In genomic region chr19:41441446-41441845, GRCm38 (mm10) we compare ENCODE assay signal across 19 mouse cellular contexts. TPM values are rescaled to one million over a fixed set of nuclear protein-coding genes. Genes with fewer than 3 reads are reported as not detected.
DNase-seq lines count a peak whose midpoint lies in the region; ATAC-seq lines count a peak whose summit lies in the region.
"Had no signal": no experiment of that assay in that cellular context is flagged by ENCODE, and none has a peak within 500 bp of the region (broad histone marks: within the 10 kb centered on the region; RNA-seq: fewer than 3 reads in every experiment).

No protein-coding gene starts in this region.

- H3K4me2 ChIP-seq in neural tube, embryonic 15.5 days = 0 out of 2 replicates have a peak overlapping the region, but pooled peaks have one; percentile 59

- H3K27me3 ChIP-seq in neural tube, embryonic 15.5 days (replicated peaks) = peaks cover 5% of the 10 kb centered on the region
- H3K27me3 ChIP-seq in heart, embryonic 10.5 days (ENCODE audit: insufficient read depth, poor library complexity, severe bottlenecking) = peaks cover 17% of the 10 kb centered on the region; the same call in 1 of the 2 replicates

- H3K27ac ChIP-seq in neural tube, embryonic 15.5 days (replicated peaks) = no peak overlapping the region
- H3K27ac ChIP-seq in heart, embryonic 10.5 days = no peak overlapping the region
- H3K27ac ChIP-seq: forebrain, embryonic 10.5 days; forebrain, embryonic 13.5 days; gastrocnemius, adult 2 months; heart, embryonic 13.5 days; hindbrain, embryonic 12.5 days; hindbrain, embryonic 15.5 days had no signal

- peaks cover 7% of the 10 kb centered on the region for H3K4me1 ChIP-seq in neural tube, embryonic 15.5 days
- H3K4me1 ChIP-seq in heart, embryonic 10.5 days = peaks cover 9% of the 10 kb centered on the region

- H3K36me3 ChIP-seq in neural tube, embryonic 15.5 days = no peaks in the 10 kb centered on the region
- no peaks in the 10 kb centered on the region for H3K36me3 ChIP-seq in heart, embryonic 10.5 days
- H3K36me3 ChIP-seq: forebrain, embryonic 10.5 days; heart, embryonic 13.5 days; hindbrain, embryonic 12.5 days; hindbrain, embryonic 15.5 days had no signal

- H3K9me3 ChIP-seq in neural tube, embryonic 15.5 days (replicated peaks) = no peaks in the 10 kb centered on the region
- H3K9me3 ChIP-seq in heart, embryonic 10.5 days = no peaks in the 10 kb centered on the region
- H3K9me3 ChIP-seq: forebrain, embryonic 10.5 days; forebrain, embryonic 13.5 days; heart, embryonic 13.5 days; hindbrain, embryonic 12.5 days; hindbrain, embryonic 15.5 days had no signal

- 14% methylated on average over 3 of the region's 3 CpGs for WGBS in neural tube, embryonic 15.5 days
- WGBS in heart, embryonic 10.5 days = 5% methylated on average over 3 of the region's 3 CpGs

- ATAC-seq in neural tube, embryonic 15.5 days (ENCODE audit: low FRiP score) = no peak
- ATAC-seq: forebrain, embryonic 13.5 days; forebrain, embryonic 16.5 days had no signal

- no peak overlapping the region for H3K9ac ChIP-seq in neural tube, embryonic 15.5 days (replicated peaks)
- H3K9ac ChIP-seq: forebrain, embryonic 13.5 days; hindbrain, embryonic 12.5 days; hindbrain, embryonic 15.5 days had no signal

- DNase-seq in heart, adult 11 months = peak; percentile 63
- no peak for DNase-seq in heart, postnatal 10 days
- no peak for DNase-seq in neural tube, embryonic 10.5 days (ENCODE audit: extremely low spot score, low spot score)
- DNase-seq in WW6 (ENCODE audit: low read depth, low spot score) = peak; percentile 72
- DNase-seq in gastrocnemius, adult 18-20 months (ENCODE audit: low spot score) = no peak
- DNase-seq in heart, embryonic 10.5 days (ENCODE audit: low spot score) = no peak
- DNase-seq: adrenal gland, adult 8-10 months; adrenal gland, postnatal 25 days; cerebellum, adult 11-12 months; cerebellum, adult 9-10 months; gastrocnemius, adult 2 months; gastrocnemius, postnatal 14 days had no signal

- H3K4me3 ChIP-seq in neural tube, embryonic 15.5 days (replicated peaks) = no peak overlapping the region
- no peak overlapping the region for H3K4me3 ChIP-seq in heart, embryonic 10.5 days

- intact Hi-C loops in heart, postnatal 10 days (cut with DNase I) = no loop called here

RNA-seq across cellular contexts. Expression of gene Lcor, which starts 41.0 kb away (rescaled TPM):
- total RNA-seq in heart, postnatal 10 days (2021) = 10 to 100 TPM; 13.7 to 13.8 TPM
- polyA plus RNA-seq in neural tube, embryonic 15.5 days (2015; fragmentation: Nextera tagmentation; extraction: Ambion mirVana) = 12.4 and 13.8 TPM in 2 replicates
- 10 to 100 TPM; 13.2 to 13.8 TPM for total RNA-seq in gastrocnemius, adult 18-20 months (2021)
- polyA plus RNA-seq in heart, embryonic 10.5 days (2016; fragmentation: Nextera tagmentation; extraction: Ambion mirVana) = 12.4 and 12.5 TPM in 2 replicates

RNA-seq across cellular contexts. Expression of gene Pik3ap1, which starts 56.5 kb away (rescaled TPM):
- 1 to 10 TPM; 1.1 to 1.6 TPM for total RNA-seq in heart, postnatal 10 days (2021)
- 1.6 and 2.7 TPM in 2 replicates for polyA plus RNA-seq in neural tube, embryonic 15.5 days (2015; fragmentation: Nextera tagmentation; extraction: Ambion mirVana)
- under 1 TPM; 0.07 to 0.43 TPM for total RNA-seq in gastrocnemius, adult 18-20 months (2021)
- 0.83 and 1.1 TPM in 2 replicates for polyA plus RNA-seq in heart, embryonic 10.5 days (2016; fragmentation: Nextera tagmentation; extraction: Ambion mirVana)

Comparison
In these comparisons a context has a peak if more than half of its experiments do, and no peak if none do; other contexts are left out.
1. DNase-seq: peak in heart, adult 11 months (single experiment) and WW6 (single experiment); none in heart, postnatal 10 days (0 of 2), neural tube, embryonic 10.5 days (single experiment), gastrocnemius, adult 18-20 months (single experiment) and heart, embryonic 10.5 days (single experiment).